Mouse (Mus musculus): ENCODE results near the gene Pnrc1.

Gene Pnrc1

DNA sequence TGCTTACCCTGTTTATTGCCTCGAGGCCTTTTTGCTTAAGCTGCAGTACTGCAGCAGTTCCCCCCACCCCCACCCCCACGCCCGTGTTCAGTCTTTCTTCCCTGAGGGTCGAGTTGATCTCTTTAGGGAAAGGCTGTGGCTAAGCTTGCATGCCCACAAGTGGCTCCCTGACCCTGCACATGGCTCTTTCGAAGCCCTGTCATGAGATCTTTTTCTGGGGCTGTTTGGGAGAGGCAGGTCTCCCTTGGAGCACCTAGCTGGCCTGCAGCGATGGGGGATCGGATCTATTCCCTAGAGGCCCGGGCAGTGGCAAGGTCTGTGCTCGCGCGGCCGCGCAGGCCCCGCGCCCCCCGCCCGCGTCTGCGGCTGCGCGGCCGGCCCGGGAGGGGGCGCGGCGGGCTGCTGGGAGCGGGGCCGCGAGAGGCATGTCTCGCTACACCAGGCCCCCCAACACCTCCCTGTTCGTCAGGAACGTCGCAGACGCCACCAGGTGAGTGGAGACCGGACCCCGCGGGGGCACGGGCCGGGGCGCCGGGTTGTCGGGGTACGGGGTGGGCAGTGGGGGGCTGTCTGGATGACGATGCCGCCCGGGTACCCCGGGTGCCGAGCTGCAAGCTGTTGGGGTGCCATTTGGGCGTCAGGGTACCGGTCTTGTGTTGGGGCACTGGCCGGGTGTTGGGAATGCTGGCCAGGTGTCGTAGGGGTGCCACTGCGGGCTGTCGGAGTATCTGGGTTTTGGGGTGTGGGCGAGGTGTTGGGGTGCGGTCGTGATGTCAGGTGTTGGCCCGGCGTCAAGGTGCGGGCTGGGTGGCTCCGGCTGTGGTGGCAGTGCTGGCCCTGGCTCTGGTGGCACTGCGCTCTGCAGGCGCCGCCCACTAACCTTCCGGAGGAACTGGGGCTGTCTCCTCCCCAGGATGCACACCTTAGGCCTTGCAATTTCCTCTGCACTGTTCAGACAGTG, 80.8 kb downstream of the Pnrc1 start, which contains the start of gene Srsf12:
Gene Srsf12 (plus strand): TSS at position 111 of the 961 bp plus-strand sequence.
- peak; percentile 16 to 28 for DNase-seq

DNA sequence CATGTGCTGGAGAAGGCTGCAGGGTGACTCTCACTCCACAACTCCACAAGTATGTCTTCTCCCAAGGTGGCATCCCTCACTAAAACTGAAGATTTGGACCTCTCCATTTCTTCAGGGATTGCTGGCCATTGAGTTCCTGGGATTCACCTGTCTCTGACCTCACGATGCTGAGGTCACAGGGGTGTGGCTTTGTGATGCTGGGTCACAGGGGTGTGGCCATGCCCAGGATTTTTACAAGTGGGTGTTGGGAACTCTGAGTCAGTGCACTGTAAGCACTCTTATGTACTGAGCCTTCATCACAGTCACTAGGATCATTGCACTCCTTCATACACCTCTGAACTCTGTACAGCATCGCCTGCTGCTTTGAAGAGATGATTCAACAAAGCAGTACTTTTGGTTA, 82.4 kb downstream of the Pnrc1 start:
- no peak for DNase-seq

DNA sequence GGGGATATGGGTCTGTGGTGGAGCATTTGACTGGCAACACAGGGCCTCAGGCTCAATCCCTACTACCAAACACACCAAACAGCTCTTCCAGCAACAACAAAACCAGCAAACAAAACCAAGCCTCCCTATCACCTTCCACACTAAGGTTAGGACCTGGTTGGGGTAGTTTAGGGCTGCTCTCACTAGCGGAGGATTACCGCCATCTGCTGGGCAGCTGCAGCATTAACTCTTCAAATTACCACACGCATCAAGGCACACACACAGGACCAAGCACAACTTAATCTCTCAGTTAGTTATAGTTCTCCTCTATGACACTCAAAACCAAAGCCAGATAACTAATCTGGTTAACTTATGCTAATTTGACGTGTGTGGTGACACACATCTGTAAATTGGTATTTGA, 85.3 kb downstream of the Pnrc1 start:
- DNase-seq: peak in 1 of 2 experiments; percentile 46

DNA sequence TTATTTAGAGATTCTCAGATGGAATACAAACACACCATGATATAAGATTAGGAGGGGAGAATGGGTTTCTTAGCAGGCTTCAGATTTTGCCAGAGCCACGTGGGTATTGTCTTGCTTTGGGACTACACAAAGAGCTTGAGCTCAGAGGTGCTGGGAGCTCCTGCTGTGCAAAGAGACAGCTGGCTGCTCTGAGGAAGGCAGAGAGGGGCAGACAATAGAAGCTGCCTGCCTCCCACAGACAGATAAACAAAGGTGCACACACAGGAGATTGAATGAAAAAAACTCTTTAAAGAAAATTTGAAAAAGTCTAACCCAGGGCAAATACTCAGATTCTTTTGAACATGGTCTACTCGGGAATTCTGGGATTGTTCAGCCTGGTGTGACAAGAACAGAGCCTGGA, 91.8 kb downstream of the Pnrc1 start:
- DNase-seq: no peak
